Mouse (Mus musculus) intestine, postnatal 0 days (tissue): Measurements from ENCODE around the gene Sppl3. TPM values are rescaled to one million over a fixed set of nuclear protein-coding genes. Genes with fewer than 3 reads are reported as not detected.

Source experiments
- ATAC-seq: fragments of 200-750 bp; cut with Nextera tagmentation; 2 replicates; pipeline ENCODE4 v1.8.0; 2017; ENCODE audit warnings: mild to moderate bottlenecking, moderate TSS enrichment, moderate library complexity
- H3K27ac ChIP-seq: fragments of 300-500 bp; sonication (generic); 2 replicates; pipeline ENCODE4 v1.5.1; 2014; ENCODE audit warnings: mild to moderate bottlenecking, low read depth, low read length, moderate library complexity
- H3K27me3 ChIP-seq: fragments of 300-500 bp; sonication (generic); replicated peaks from 2 replicates; pipeline ENCODE4 v1.6.1; 2014; ENCODE audit warnings: low read length, mixed read lengths; ENCODE audit not compliant: control insufficient read depth, insufficient read depth
- H3K36me3 ChIP-seq: fragments of 300-500 bp; sonication (generic); 2 replicates; pipeline ENCODE4 v1.6.1; 2014; ENCODE audit warnings: mild to moderate bottlenecking, moderate library complexity; ENCODE audit not compliant: control insufficient read depth, insufficient read depth
- H3K4me1 ChIP-seq: fragments of 300-500 bp; sonication (generic); replicated peaks from 2 replicates; pipeline ENCODE4 v1.6.1; 2014; ENCODE audit warnings: antibody characterized with exemption, low read length, mixed read lengths; ENCODE audit not compliant: control insufficient read depth, insufficient read depth
- H3K4me2 ChIP-seq: fragments of 300-500 bp; sonication (generic); replicated peaks from 2 replicates; pipeline ENCODE4 v1.6.1; 2014; ENCODE audit warnings: low read depth, mild to moderate bottlenecking, moderate library complexity
- H3K4me3 ChIP-seq: fragments of 300-500 bp; sonication (generic); 2 replicates; pipeline ENCODE4 v1.5.1; 2014; ENCODE audit warnings: low read depth, low read length
- H3K9ac ChIP-seq: fragments of 300-500 bp; sonication (generic); 2 replicates; pipeline ENCODE4 v1.6.1; 2014; ENCODE audit warnings: mild to moderate bottlenecking, low read depth, low read length
- H3K9me3 ChIP-seq: fragments of 300-500 bp; sonication (generic); 2 replicates; pipeline ENCODE4 v1.6.1; 2016; ENCODE audit warnings: mixed run types; ENCODE audit not compliant: control insufficient read depth
- CTCF ChIP-seq: sonication (generic); IDR thresholded peaks from 2 replicates; pipeline ENCODE4 v1.5.1; 2016; ENCODE audit warnings: low read depth, mild to moderate bottlenecking, control low read depth, antibody characterized with exemption, moderate library complexity
- WGBS: fragments of 180-500 bp; shearing (Covaris S2); extraction: QIAGEN DNeasy Blood & Tissue Kit; methylation state at CpG from one replicate; pipeline ENCODE4 v1.1.7; 2014; 5-methylcytosine and 5-hydroxymethylcytosine counted together
- polyA plus RNA-seq: library from polyadenylated mRNA; unstranded; fragments of >200 nt; fragmentation: Nextera tagmentation; extraction: Ambion mirVana; gene quantifications from 2 replicates; pipeline ENCODE4 v1.2.1, GENCODE M21; 2015

The Sppl3 gene
- polyA plus RNA-seq, 1 experiment from 2014 or later, result 20.8 TPM

GRCm38 (mm10) chr5:115116426-115116825 lies 105.5 kb downstream of the Sppl3 start:
- Histone ChIP-seq H3K4me3 (no peak overlapping the region), H3K9me3 (no peaks in the 10 kb centered on the region), H3K27me3 (no peaks in the 10 kb centered on the region), H3K9ac (no peak overlapping the region), H3K4me2 (no peak overlapping the region), H3K36me3 (peaks cover 36% of the 10 kb centered on the region), H3K27ac (no peak overlapping the region), H3K4me1 (no peaks in the 10 kb centered on the region)
- ATAC-seq, result no peak
- WGBS, result 92% methylated on average over 3 of the region's 3 CpGs
- peak; percentile 36; the same call in 1 of the 2 replicates for TF ChIP-seq CTCF

- TF ChIP-seq CTCF, result peak; percentile 29
- no peak overlapping the region for H3K4me3 ChIP-seq
- 87% methylated on average over 13 of the region's 13 CpGs for WGBS
- no peak overlapping the region for H3K9ac ChIP-seq
- H3K9me3 ChIP-seq, result no peaks in the 10 kb centered on the region
- no peaks in the 10 kb centered on the region for H3K4me1 ChIP-seq
- H3K27me3 ChIP-seq, result no peaks in the 10 kb centered on the region
- H3K36me3 ChIP-seq, result peaks cover 26% of the 10 kb centered on the region
- no peak overlapping the region for H3K27ac ChIP-seq
- no peak overlapping the region for H3K4me2 ChIP-seq
- no peak for ATAC-seq
Observed at GRCm38 (mm10) chr5:115117467-115117866, 106.5 kb downstream of the Sppl3 start.

GRCm38 (mm10) chr5:115118961-115119570 lies 108.1 kb downstream of the Sppl3 start, which contains the start of gene Acads:
Gene Acads, minus strand, starts transcription at chr5:115119346.
- peak; percentile 92 for ATAC-seq
- H3K4me1 ChIP-seq, result no peaks in the 10 kb centered on the region
- H3K4me3 ChIP-seq, result peak within 1 kb of the TSS; percentile 92
- peak within 1 kb of the TSS; percentile 84 for H3K4me2 ChIP-seq
- H3K9me3 ChIP-seq, result no peaks in the 10 kb centered on the region
- peaks cover 28% of the 10 kb centered on the region for H3K36me3 ChIP-seq
- H3K27ac ChIP-seq, result peak within 1 kb of the TSS; percentile 64
- peak within 1 kb of the TSS; percentile 79 for H3K9ac ChIP-seq
- H3K27me3 ChIP-seq, result no peaks in the 10 kb centered on the region
- WGBS, result 1% methylated on average over 39 of the region's 39 CpGs
- no peak for TF ChIP-seq CTCF

- Histone ChIP-seq H3K4me3 (no peak overlapping the region), H3K9me3 (no peaks in the 10 kb centered on the region), H3K4me2 (no peak overlapping the region), H3K27ac (no peak overlapping the region), H3K9ac (no peak overlapping the region), H3K27me3 (no peaks in the 10 kb centered on the region), H3K4me1 (no peaks in the 10 kb centered on the region), H3K36me3 (peaks cover 37% of the 10 kb centered on the region)
- whole genome bisulfite sequencing, result 78% methylated on average over 5 of the region's 5 CpGs
- TF ChIP-seq CTCF, result no peak
- no peak for ATAC-seq
Observed at GRCm38 (mm10) chr5:115120978-115121377, 110.0 kb downstream of the Sppl3 start.

GRCm38 (mm10) chr5:115124690-115125089 lies 113.8 kb downstream of the Sppl3 start:
- 96% methylated on average over 6 of the region's 6 CpGs for WGBS
- ATAC-seq, result no peak
- Histone ChIP-seq H3K4me1 (no peaks in the 10 kb centered on the region), H3K9me3 (no peaks in the 10 kb centered on the region), H3K27ac (no peak overlapping the region), H3K36me3 (peaks cover 54% of the 10 kb centered on the region), H3K27me3 (no peaks in the 10 kb centered on the region), H3K4me2 (no peak overlapping the region), H3K9ac (no peak overlapping the region), H3K4me3 (no peak overlapping the region)
- no peak for TF ChIP-seq CTCF

GRCm38 (mm10) chr5:115125211-115125871 lies 114.4 kb downstream of the Sppl3 start:
- H3K36me3 ChIP-seq, result peaks cover 58% of the 10 kb centered on the region
- no peak overlapping the region for H3K4me3 ChIP-seq
- WGBS, result 25% methylated on average over 24 of the region's 24 CpGs
- peak; percentile 98 for TF ChIP-seq CTCF
- ATAC-seq, result peak; percentile 73
- H3K27ac ChIP-seq, result 0 out of 2 replicates have a peak overlapping the region, but pooled peaks have one; percentile 1
- no peaks in the 10 kb centered on the region for H3K4me1 ChIP-seq
- H3K4me2 ChIP-seq, result 0 out of 2 replicates have a peak overlapping the region, but pooled peaks have one; percentile 10
- H3K9me3 ChIP-seq, result no peaks in the 10 kb centered on the region
- H3K9ac ChIP-seq, result no peak overlapping the region
- no peaks in the 10 kb centered on the region for H3K27me3 ChIP-seq
